ENCODE assay signal across 1 mouse cellular context in the genomic region with DNA sequence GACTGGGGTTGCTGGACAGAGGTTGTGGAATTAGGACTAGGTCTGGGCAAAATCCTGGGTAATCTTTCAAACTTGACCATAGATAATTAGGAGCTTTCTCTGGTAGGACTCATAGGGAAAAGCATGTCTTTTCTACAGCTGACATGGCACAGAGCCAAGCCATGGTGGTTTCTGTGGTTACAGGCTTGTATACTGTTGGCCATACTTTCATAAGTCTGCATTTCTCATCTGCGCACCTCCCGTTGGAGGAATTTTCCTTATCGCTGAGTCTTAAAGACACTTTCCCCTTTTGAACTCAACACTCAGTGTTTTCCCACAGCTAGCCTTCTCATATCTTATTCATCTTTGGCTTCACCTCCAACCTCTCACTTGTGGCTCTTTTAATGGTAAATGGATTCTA.
TF ChIP-seq lines count a peak whose summit lies in the region.

No protein-coding gene starts in this region.

TF ChIP-seq in C2C12, 6 proteins besides CTCF, POLR2A, EP300 and RAD21:
- TF ChIP-seq CEBPB (IDR thresholded peaks at IDR 0.05; ENCODE audit: low read depth) (no peak), FOSL1 (IDR thresholded peaks at IDR 0.05; ENCODE audit: insufficient read depth, low read length, poor library complexity, severe bottlenecking) (no peak), MAX (IDR thresholded peaks at IDR 0.05) (no peak), MYOD1 (IDR thresholded peaks at IDR 0.05; ENCODE audit: control insufficient read depth, insufficient read length, low read depth) (peak; percentile 34), MYOG (IDR thresholded peaks at IDR 0.05; ENCODE audit: control insufficient read depth, extremely low read depth, insufficient read length) (no peak)
